Mouse (Mus musculus): ENCODE data around the gene Pdp2.
"Not testable (repeated sequence)": the region's sequence is repeated elsewhere in the genome, so short reads cannot be mapped to it uniquely, and the experiment has no call there.

Pdp2 gene

DNA sequence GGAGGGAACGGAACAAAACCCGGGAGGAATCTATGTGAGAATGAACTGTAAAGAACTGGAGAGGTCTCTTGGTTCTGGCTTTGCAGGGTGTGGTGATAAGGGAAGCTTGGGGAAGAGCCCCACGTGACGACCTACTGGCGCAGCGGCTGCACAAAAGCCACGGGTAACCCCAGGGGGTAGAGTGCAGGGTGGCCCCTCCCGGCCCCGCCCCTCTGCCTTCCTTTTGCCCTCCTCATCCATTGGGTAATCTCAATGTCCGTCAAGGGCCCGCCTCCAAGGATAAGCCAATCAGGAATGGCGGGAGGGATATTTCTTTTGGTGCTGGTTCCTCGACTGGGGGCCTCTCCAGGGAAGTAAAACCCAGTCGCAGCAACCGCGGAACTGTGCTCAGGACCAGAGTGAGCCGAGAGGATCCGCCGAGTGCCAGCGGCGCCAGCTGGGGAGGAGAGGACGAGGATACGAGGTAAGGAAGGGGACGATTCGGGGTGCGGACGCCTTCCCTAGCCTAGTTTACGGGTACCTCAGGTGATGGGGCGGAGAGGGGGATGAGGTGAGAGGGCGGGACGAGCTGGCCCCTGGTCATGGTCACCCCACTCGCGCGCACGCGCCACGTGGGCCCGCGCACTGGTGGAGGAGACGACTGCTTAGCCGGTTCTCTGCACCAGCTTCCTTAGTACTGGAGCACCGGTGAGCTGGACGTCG lies at the start of gene Pdp2:
Pdp2 (plus strand) TSS at position 319 of the 702 bp plus-strand sequence.
- peak; percentile 86 to 87 for DNase-seq

DNA sequence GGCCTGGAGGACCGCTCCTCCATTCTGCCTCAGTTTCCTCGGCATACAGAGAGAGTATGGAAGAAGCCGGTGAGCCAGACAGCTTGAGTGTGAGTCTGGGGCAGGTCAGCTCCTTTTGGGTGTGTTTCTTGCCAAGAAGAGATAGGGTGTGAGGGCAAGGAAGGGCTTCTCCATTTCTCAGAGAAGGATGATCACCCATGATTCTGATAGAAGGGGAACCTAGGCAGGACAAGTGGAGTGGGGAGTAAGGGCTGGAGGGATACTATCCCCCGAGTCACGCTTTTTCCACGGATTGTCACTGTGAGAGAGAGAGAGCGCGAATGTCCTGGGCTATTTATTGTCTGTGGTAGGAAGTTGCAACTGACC lies 49.8 kb upstream of the Pdp2 start:
- no peak for DNase-seq

DNA sequence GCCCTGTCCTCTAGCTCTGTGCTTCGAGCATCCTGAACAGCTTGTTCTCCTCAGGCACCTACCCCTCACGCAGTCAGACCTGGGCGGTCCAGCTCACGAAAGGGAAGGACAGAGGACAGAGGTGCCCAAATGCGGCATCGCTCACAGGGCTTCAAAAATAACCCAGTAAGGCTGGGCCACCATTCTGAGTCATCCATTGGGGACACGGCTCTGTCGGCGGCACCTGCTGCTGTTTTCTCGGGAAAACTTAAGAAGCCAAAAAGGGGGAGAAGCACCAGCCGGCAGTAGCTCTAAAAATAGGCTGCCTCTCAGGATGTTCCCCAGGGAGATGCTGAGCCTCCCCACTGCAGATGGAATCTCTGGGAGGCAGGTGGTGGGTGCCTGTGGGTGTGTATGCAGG lies 49.1 kb upstream of the Pdp2 start:
- DNase-seq, result no peak

DNA sequence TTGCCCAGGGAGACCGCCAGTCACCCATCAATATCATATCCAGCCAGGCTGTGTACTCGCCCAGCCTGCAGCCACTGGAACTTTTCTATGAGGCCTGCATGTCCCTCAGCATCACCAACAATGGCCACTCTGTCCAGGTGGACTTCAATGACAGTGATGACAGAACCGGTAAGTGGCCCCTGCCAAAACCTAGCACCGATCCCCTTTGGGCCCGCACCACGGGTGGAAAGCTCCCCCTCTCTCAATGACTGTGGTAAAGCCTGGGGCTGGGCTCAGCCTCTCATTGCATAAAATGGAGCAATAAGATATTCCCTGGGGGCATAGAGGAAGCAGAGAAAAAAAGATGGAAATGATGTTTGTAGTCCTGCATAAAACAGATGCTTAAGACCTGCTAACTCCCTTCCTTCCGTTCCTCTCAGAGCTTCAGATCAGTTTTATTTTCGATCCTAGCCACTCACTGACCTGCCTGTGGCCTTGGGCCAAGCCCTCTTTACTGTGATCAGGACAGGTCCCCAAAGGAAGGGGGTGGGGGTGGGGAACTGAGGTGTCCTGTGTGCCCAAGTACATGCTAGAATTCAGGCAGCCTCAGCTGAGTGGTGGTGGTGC lies 47.7 kb upstream of the Pdp2 start:
- DNase-seq, result no peak

DNA sequence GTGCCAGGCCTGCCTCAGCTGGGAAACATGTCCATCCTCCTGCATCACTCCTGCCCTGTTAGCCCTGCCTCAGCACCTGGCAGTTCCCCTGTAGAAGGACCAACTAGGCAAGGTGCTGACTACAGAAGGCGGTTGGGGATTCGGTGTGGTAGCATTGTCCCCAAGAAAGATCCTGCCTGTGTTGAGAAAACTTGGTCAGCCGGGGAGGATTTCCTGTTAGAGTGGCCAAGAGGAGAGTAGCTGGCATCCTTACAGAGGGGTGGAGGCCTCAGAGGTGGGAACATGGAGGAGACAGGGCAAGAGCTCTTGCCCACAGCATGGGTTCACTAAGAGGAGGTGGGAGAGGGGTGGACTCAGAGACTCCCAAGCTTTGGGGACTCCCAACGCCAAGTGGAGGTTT lies 36.1 kb upstream of the Pdp2 start:
- no peak for DNase-seq

DNA sequence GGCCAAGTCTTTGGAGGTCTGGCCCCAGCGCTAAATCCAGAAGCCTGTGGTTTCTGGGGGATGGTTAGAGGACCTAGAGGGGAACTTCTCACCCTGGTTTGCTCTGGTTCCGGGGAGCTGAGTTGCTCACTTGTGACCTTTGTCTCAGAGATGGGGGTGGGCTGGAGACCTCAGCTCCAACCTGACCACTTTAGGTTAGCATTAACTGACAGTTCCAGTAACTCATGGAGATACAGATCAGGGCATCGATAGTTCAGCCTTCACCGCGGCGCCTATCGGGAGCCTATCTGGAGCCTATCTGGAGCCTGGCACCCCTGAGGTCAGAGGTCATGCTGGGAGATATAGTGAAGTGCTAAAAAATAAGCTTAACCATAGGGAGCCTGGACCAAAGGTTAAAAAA lies 34.0 kb upstream of the Pdp2 start:
- no peak for DNase-seq

DNA sequence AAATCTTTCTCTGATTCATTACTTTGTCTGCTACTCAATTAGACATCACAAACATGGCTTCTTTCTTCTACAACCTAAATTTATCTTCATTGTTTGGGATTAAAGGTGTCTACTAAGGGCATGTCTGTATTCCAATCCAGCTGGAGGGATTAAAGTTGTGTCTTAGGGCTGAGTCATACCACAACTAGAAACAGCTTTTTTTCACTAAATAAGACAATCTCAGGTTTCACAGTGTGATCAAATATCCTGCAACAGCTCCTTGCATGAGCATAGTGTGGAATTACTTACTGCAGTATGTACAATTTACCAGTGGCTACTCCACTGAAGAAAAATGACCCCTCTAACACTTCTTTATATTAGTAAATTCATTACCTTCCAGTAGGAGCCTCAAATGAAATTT lies 30.5 kb upstream of the Pdp2 start:
- DNase-seq, result no peak

DNA sequence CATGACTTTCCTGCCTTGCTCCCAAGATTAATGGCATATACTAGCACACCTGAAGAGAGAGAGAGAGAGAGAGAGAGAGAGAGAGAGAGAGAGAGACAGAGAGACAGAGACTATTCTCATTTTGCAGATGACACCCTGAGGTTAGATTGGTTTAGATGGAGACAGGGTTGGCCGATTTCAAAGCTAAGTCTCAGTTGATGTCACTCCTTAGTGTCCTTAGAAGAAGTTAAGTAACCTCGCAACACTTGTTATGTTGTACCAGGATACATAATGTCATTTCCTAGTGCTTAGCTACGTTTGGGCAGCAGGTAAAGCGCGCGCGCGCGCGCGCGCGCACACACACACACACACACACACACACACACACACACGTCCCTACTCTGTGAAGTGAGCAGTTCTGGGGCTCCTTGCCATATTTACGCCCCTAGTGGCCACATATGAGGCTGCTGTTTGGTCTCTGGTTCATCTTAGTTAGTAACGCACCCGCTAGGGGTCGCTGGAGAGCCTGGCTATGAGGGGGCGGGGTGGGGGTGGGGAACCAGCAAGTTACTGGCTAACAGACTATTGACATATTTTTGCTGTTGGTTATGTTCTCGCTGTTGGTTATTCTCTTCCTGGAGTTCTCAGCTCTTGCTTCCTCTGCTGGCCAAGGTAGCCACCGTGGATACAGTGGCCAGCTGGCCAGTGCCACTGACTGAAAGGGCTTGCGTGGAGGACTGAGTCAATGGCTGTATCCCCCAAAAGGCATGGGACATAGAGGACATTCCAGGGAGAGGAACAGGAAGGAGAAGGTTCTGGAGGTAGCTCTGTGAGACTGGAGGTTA lies 26.4 kb upstream of the Pdp2 start:
- peak; percentile 88 to 90 for DNase-seq

DNA sequence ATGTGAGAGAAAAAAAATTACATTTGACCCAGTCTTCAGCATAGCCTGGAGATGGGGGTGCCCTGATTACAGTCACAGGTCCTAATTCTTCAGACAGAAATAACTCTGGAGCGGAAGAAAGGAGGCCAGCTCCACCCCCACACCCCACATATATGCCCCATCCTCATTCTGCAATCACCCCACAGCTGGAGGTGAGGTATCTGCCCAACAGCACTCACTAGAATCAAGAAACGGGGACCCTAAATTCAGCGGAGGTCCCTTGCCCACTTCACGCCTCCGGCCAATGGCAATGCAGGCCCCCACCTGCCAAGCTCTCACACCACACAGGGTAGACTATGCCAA lies 25.8 kb upstream of the Pdp2 start:
- no peak for DNase-seq

DNA sequence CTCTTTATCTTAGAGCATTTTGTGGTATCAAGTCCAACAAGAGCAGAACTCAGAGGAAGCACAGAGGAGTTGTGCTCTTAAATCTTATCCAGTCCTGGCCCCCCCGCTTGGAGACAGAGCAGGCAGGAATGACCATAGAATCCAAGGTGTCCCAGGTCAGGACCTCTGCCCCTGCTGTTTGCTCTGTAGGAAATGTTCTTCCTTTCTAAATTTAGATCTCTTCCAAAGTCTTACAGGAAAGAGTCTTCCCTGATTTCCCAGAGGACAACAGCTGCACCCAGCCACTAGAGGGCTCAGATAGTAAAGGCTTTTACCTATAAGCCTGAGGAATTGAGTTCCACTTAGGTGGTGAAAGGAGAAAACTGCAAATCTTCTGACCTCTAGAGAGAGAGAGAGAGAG lies 21.7 kb upstream of the Pdp2 start:
- no peak for DNase-seq

DNA sequence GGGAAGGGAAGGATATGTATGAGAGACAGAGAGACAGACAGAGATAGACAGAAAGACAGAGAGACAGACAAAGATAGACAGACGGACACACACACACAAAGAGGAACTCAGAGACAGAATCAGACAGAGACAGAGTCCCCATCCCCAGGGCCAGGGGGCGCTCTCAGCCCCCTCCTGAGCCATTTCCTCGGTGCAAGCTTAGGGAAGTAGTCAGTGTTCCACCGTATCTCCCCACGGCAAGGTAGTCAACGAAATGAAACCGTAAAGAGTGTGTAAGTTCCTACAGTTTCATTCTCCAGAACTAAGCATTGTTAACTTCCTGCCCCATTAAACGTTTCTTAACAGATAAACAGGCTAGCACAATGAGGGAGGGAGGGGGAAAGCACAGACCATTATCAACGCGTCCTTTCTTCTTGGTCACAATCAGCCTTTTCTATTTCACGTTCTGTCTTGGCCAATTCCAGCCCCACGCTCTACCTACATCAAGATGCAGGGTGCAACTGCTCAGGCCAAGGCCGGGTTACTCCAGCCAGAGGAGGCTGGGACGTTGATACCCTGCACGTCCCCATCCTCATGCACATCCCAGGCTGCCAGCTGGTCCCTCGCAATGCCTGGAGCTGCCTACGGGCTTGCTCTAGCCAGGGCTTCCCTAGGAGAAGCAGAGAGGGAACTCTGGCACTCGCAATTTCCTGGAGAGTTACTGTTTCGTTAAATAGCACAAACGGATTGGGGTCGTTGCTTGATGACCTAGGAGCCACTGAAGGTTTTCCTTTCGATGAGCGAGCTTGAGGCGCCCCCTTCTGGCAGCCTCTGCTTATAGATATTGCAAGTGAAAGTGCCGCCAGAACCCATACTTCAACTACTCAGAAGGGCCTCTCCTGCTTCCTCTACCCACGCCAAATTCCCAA lies 20.6 kb upstream of the Pdp2 start:
- DNase-seq, result peak; percentile 90

DNA sequence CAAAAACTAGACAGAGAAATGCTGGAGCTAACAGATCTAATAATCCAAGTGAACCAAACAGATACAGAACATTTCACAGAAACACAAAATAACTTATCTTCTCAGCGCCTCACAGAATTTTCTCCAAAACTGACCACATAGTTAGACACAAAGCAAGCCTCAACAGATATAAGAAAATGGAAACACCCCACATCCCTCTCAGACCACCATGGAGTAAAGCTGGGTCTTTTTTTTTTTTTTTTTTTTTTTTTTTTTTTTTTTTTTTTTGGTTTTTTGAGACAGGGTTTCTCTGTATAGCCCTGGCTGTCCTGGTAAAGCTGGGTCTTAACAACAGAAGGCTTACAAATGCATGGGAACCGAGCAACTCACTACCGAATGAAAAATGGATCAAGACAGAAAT lies 14.4 kb upstream of the Pdp2 start:
- no peak for DNase-seq

DNA sequence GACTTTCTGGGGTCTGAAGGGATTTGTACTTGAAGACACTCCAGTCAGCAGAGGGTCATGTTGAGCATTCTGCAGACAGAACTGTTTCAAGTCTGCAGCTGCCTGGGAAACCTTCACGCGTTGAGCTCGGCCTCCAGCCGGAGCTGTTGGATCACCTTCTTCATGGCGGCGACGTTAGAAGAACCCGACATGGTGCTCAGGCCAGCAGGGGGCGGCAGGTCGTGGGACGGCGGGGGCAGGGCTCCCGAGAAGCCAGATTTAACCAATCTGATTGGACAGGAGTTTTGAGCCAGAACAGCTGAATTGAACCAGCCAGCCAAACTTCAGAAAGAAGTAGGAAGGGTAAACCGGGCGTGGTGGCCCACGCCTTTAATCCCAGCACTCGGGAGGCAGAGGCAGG lies 13.6 kb upstream of the Pdp2 start:
- DNase-seq, result not testable (repeated sequence)

DNA sequence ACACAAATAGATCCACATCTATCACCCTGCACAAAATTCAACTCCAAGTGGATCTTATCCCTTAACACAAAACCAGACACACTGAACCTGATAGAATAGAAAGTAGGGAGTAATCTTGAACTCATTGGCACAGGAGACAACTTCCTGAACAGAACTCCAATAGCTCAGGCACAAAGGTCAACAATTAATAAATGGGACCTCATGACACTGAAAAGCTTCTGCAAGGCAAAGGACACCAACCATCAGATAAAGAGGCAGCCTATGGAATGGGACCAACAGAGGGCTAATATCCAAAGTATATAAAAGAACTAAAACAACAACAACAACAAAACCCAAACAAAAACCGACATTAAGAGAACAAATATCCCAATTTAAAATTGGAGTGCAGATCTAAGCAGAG lies 6.7 kb upstream of the Pdp2 start:
- no peak for DNase-seq

DNA sequence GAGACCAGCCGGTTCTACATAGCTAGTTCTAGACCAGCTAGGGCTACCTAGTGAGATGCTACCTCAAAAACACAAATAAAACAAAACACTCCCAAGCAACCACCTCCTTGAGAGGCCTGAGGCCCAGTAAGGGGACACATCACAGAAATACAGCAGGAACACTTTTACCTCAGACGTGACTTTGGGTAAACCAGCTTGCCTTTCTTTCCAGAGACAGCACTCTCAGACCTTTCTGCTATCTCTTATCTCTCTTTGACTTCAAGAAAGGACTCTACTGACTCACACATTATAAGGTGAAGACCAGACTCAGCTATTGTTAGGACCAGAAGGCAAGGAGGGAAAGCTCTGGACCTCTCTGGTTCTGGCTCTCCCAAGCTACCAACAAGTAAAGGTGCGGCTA lies 967 bp upstream of the Pdp2 start:
- DNase-seq, result no peak

DNA sequence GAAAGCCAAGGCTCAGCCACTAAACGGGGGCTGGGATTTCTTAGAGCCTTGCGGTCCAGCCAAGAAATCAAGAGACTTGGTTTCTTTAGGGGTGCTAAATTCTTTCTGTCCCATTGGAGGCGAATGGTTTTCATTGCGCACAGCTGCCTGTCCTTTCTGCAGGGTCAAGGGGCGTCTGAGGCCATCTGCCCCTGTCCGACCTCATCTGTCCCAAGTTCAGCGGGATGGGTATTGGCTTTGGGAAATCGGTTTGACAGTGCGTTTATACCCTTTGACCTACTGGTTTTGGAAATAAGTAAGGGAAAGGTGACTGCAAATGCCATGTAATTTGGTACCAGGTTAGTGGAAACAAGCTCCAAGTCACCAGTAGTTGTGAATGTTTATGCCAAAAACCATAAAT lies 605 bp downstream of the Pdp2 start:
- DNase-seq, result no peak

DNA sequence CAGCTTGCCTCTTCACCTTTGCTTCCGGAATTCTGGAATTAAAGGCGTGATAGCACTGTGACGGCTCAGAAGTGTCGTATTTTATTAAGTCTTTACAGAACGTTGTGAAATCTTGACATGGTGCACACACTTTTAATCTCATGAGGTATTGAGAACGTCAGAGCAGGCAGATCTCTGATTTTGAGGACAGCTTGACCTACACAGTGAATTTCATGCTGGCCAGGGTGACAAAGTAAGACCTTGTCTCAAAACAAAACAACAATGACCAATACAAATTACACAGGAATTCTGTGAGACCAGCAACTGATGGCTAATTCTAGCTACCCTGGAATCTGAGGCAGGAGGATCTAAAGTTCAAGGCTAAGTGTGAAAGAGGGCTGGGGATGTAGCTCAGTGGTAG lies 1.3 kb downstream of the Pdp2 start:
- no peak for DNase-seq

DNA sequence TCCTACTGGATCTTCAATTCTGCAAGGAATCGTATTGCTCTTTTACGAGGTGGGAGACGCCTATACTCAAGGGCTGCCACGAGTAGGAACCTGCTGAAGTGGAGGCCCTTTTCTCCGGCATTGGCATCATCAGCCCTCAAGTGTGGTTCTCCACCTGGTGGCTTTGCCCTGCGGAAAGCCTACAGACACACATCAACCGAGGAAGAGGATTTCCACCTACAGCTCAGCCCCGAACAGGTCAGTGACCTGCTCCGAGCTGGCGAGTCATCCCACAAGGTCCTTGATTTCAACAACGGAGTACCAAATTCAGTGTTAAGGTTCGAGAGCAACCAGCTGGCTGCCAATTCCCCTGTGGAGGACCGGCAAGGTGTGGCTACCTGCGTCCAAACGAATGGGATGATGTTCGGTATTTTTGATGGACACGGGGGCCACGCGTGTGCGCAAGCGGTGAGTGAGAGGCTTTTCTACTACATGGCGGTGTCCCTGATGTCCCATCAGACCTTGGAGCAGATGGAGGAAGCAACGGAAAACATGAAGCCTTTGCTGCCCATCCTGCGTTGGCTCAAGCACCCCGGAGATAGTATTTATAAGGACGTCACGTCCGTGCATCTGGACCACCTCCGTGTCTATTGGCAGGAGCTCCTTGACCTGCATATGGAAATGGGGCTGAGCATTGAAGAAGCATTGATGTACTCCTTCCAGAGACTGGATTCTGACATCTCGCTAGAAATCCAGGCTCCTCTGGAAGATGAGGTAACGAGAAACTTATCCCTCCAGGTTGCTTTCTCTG lies 2.5 kb downstream of the Pdp2 start:
- no peak for DNase-seq

DNA sequence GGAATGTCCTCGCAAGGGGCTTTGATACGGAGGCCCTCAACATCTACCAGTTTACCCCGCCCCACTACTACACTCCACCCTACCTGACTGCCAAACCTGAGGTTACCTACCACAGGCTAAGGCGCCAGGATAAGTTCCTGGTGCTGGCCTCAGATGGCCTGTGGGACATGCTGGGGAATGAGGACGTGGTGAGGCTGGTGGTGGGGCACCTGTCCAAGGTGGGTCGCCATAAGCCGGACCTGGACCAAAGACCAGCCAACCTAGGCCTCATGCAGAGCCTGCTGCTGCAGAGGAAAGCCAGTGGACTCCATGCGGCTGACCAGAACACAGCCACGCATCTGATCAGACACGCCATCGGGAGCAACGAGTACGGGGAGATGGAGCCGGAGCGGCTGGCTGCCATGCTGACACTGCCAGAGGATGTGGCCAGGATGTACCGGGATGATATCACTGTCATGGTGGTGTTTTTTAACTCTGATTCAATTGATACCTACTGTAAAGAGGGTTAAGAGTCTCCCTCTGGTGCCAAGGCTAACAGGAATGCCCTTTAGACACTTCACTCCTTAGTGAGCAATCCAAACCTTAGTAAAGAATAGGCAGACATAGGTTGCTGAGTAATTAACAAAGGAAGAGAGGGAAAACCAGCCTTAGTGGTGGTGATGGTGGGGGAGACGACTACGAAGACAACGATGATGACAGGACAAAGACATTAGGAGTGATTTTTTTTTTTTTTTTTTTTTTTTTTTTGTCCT lies 3.5 kb downstream of the Pdp2 start:
- DNase-seq, result no peak

DNA sequence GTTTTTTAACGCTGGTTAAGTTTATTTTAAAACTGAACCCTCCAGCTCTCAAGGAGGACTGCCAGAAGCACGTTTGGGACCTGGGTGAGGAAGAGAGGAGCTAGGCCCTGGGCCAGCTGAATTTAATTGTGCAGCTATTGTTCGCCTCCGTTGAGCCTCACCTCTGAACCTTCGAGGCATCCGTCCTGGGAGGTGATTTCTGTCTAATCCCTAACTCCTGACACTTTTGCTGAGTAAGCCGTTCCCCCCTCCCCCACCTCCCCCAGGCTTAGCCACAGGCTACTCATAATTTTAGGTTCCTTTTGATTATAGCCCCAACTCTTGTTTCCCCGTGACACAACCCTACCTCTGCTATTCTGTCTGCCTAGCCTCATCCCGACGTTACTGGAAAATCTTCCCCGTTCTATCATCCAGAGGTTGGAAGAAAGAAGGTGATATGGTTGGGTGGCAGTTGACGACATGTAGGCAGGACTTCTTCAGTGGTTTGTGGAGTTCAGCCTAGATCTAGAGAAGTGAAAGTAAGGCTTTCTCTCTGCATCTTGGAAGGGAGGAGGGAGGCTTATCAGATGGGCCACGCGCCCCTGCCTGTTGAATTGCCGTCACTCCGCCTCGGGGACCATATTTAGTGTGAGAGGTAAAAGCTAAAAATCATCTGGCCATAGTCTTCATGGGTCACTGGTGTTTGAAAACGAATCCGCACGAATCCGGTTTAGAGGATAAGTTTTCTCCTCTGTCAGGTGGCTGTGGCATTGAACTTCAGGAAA lies 4.7 kb downstream of the Pdp2 start:
- no peak for DNase-seq

DNA sequence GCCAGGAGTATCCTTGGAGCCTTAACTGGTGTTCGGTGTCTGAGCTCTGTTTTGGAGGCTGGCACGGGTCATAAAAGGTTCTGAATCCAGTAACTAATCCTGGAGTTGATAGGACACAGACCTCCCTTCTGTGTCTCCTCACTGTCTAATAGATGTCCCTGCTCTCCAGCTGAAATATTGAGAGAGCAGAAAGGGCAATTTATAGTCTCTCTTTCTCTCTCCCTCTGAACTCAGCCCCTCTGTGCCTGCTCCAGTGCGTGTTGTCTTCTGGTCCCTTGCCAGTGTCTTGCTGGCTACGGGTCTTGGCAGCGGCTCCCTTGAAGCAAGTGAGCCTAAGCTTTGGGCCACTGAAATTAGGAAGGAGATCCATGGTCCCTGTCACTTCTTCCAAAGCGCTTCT lies 6.4 kb downstream of the Pdp2 start:
- DNase-seq, result no peak
